Mouse (Mus musculus) CH12.LX (cell line): Measurements from ENCODE around the gene Prn. TPM values are rescaled to one million over a fixed set of nuclear protein-coding genes. Genes with fewer than 3 reads are reported as not detected.

ENCODE experiments used
- DNase-seq: peaks from one replicate; pipeline ENCODE4 v3.0.0-alpha.2; 2013; ENCODE audit errors: extremely low read depth
- H3K27ac ChIP-seq: 2 replicates; pipeline ENCODE4 v1.5.1; 2012; ENCODE audit warnings: low read depth, mild to moderate bottlenecking, control low read depth, moderate library complexity; ENCODE audit not compliant: insufficient read depth
- H3K27me3 ChIP-seq: replicated peaks from 2 replicates; pipeline ENCODE3; 2012; ENCODE audit warnings: inconsistent platforms
- H3K36me3 ChIP-seq, 2 experiments: replicated peaks in 1 of 2; 2 replicates each; pipeline versions ENCODE3 to v1.6.1; 2012; ENCODE audit warnings: inconsistent platforms in 1 of 2, low read length in 1 of 2, mild to moderate bottlenecking in 1 of 2, mixed read lengths in 1 of 2, moderate library complexity in 1 of 2; ENCODE audit not compliant: control insufficient read depth in 1 of 2, insufficient read depth in 1 of 2
- H3K4me1 ChIP-seq, 2 experiments: 2 replicates each; pipeline ENCODE4 v1.6.1; 2012; ENCODE audit warnings: inconsistent platforms in 1 of 2, moderate library complexity in 1 of 2; ENCODE audit not compliant: insufficient read depth in 2 of 2, control insufficient read depth in 1 of 2
- H3K4me2 ChIP-seq: 2 replicates; pipeline ENCODE4 v1.6.1; 2012; ENCODE audit warnings: low read depth, mild to moderate bottlenecking, control low read depth; ENCODE audit not compliant: poor library complexity, insufficient read depth, severe bottlenecking
- H3K4me3 ChIP-seq, 3 experiments: fragments of 150-350 bp in 1 of 3; sonication (generic) in 1 of 3; replicated peaks in 1 of 3; 2 replicates each; pipeline versions ENCODE3 to v1.5.1; 2011 to 2012; ENCODE audit warnings: low read depth in 2 of 3, low read length in 2 of 3, mild to moderate bottlenecking in 2 of 3, moderate library complexity in 2 of 3, control low read depth in 1 of 3, improper control_type of control experiment in 1 of 3, inconsistent platforms in 1 of 3, mixed read lengths in 1 of 3; ENCODE audit not compliant: poor library complexity in 1 of 3
- H3K79me2 ChIP-seq: replicated peaks from 2 replicates; pipeline ENCODE4 v1.6.1; 2012; ENCODE audit warnings: mild to moderate bottlenecking, moderate library complexity; ENCODE audit not compliant: control insufficient read depth, poor library complexity, insufficient read depth, severe bottlenecking; ENCODE audit errors: extremely low read depth
- H3K9ac ChIP-seq: 2 replicates; pipeline ENCODE4 v1.6.1; 2012; ENCODE audit warnings: low read depth, mild to moderate bottlenecking, control low read depth, moderate library complexity; ENCODE audit not compliant: insufficient read depth
- H3K9me3 ChIP-seq: replicated peaks from 2 replicates; pipeline ENCODE3; 2012; ENCODE audit warnings: low read length, inconsistent platforms, mixed read lengths
- BHLHE40 ChIP-seq: IDR thresholded peaks from 2 replicates; pipeline ENCODE4 v1.6.1; 2011; ENCODE audit warnings: mild to moderate bottlenecking, low read depth, low read length, improper control_type of control experiment
- CHD2 ChIP-seq: IDR thresholded peaks from 2 replicates; pipeline ENCODE4 v1.6.1; 2011; ENCODE audit warnings: low read length, improper control_type of control experiment
- CTCF ChIP-seq, 2 experiments: IDR thresholded peaks in 1 of 2; conservative IDR thresholded peaks in 1 of 2; 2 replicates each; pipeline ENCODE4 v1.5.1; 2011 to 2012; ENCODE audit warnings: low read depth in 2 of 2, low read length in 2 of 2, improper control_type of control experiment in 1 of 2, inconsistent platforms in 1 of 2, mild to moderate bottlenecking in 1 of 2, moderate library complexity in 1 of 2
- ETS1 ChIP-seq: conservative IDR thresholded peaks from 2 replicates; pipeline ENCODE4 v1.6.1; 2012; ENCODE audit warnings: low read depth, mild to moderate bottlenecking, inconsistent platforms, low read length, improper control_type of control experiment, moderate library complexity
- HCFC1 ChIP-seq: IDR thresholded peaks from 2 replicates; pipeline ENCODE4 v1.6.1; 2012; ENCODE audit warnings: low read depth, mild to moderate bottlenecking, inconsistent platforms, low read length, improper control_type of control experiment
- IRF4 ChIP-seq: IDR thresholded peaks from 2 replicates; pipeline ENCODE4 v1.6.1; 2014; ENCODE audit warnings: low read depth, mild to moderate bottlenecking, inconsistent platforms, low read length, improper control_type of control experiment
- KAT2A ChIP-seq: IDR thresholded peaks from 2 replicates; pipeline ENCODE4 v1.6.1; 2012; ENCODE audit warnings: low read length, improper control_type of control experiment, inconsistent platforms; ENCODE audit not compliant: insufficient replicate concordance
- MAFK ChIP-seq: IDR thresholded peaks from 2 replicates; pipeline ENCODE4 v1.6.1; 2011; ENCODE audit warnings: low read length, improper control_type of control experiment; ENCODE audit not compliant: insufficient replicate concordance
- MAX ChIP-seq: IDR thresholded peaks from 2 replicates; pipeline ENCODE4 v1.6.1; 2011; ENCODE audit warnings: low read length, improper control_type of control experiment
- MEF2A ChIP-seq: IDR thresholded peaks from 2 replicates; pipeline ENCODE4 v1.6.1; 2014; ENCODE audit warnings: low read depth, mild to moderate bottlenecking, inconsistent platforms, low read length, improper control_type of control experiment, borderline replicate concordance
- NRF1 ChIP-seq: IDR thresholded peaks from 2 replicates; pipeline ENCODE4 v1.6.1; 2014; ENCODE audit warnings: low read depth, mild to moderate bottlenecking, inconsistent platforms, low read length, improper control_type of control experiment, moderate library complexity
- PAX5 ChIP-seq: IDR thresholded peaks from 2 replicates; pipeline ENCODE4 v1.6.1; 2012; ENCODE audit warnings: low read length, inconsistent platforms, mixed read lengths
- POLR2A ChIP-seq: IDR thresholded peaks from 2 replicates; pipeline ENCODE4 v1.6.1; 2011; ENCODE audit warnings: low read depth, mild to moderate bottlenecking, improper control_type of control experiment, low read length
- POLR2AphosphoS2 ChIP-seq: IDR thresholded peaks from 2 replicates; pipeline ENCODE4 v1.6.1; 2011; ENCODE audit warnings: low read depth, low read length, improper control_type of control experiment
- RAD21 ChIP-seq: IDR thresholded peaks from 2 replicates; pipeline ENCODE4 v1.6.1; 2011; ENCODE audit warnings: low read depth, mild to moderate bottlenecking, low read length, improper control_type of control experiment, moderate library complexity
- RCOR1 ChIP-seq: conservative IDR thresholded peaks from 2 replicates; pipeline ENCODE4 v1.6.1; 2012; ENCODE audit warnings: low read depth, mild to moderate bottlenecking, inconsistent platforms, low read length, improper control_type of control experiment
- SIN3A ChIP-seq: IDR thresholded peaks from 2 replicates; pipeline ENCODE4 v1.6.1; 2012; ENCODE audit warnings: low read length, improper control_type of control experiment, inconsistent platforms
- SMC3 ChIP-seq: IDR thresholded peaks from 2 replicates; pipeline ENCODE4 v1.6.1; 2011; ENCODE audit warnings: low read depth, low read length, improper control_type of control experiment
- TBP ChIP-seq: conservative IDR thresholded peaks from 2 replicates; pipeline ENCODE4 v1.6.1; 2011; ENCODE audit warnings: low read depth, low read length, improper control_type of control experiment
- USF1 ChIP-seq: IDR thresholded peaks from 2 replicates; pipeline ENCODE4 v1.6.1; 2014; ENCODE audit warnings: low read depth, mild to moderate bottlenecking, inconsistent platforms, low read length, improper control_type of control experiment
- USF2 ChIP-seq: conservative IDR thresholded peaks from 2 replicates; pipeline ENCODE4 v1.6.1; 2011; ENCODE audit warnings: low read depth, low read length, improper control_type of control experiment
- ZKSCAN1 ChIP-seq: IDR thresholded peaks from 2 replicates; pipeline ENCODE4 v1.6.1; 2012; ENCODE audit warnings: low read depth, inconsistent platforms, low read length, improper control_type of control experiment, borderline replicate concordance
- ZMIZ1 ChIP-seq: IDR thresholded peaks from 2 replicates; pipeline ENCODE4 v1.6.1; 2012; ENCODE audit warnings: low read depth, mild to moderate bottlenecking, inconsistent platforms, low read length, improper control_type of control experiment
- dilution Hi-C: fragments of 300-500 bp; cut with MboI; formaldehyde crosslinking; loops from 2 replicates; pipeline ENCODE4 v1.14.3; 2020; ENCODE audit warnings: low sequenced_read_pairs; ENCODE audit not compliant: extremely low pct_unique_long_range_greater_than_20kb, extremely low pct_ligation_motif_present
- in situ Hi-C: fragments of 300-500 bp; cut with MboI; formaldehyde crosslinking; loops from 3 replicates; pipeline ENCODE4 v1.14.3; 2019; ENCODE audit warnings: low sequenced_read_pairs, low pct_ligation_motif_present, low pct_unique_long_range_greater_than_20kb, mixed read lengths
- polyA plus RNA-seq: library from polyadenylated mRNA; unstranded; fragments of >175 nt; gene quantifications from 2 replicates; pipeline ENCODE4 v1.2.1, GENCODE M21; 2012; ENCODE audit warnings: low read depth; ENCODE audit not compliant: insufficient read length
- total RNA-seq, 2 experiments: library from RNA; depleted of rRNA; stranded (reverse); fragments of 300-350 nt in 1 of 2; fragments of >200 nt in 1 of 2; gene quantifications; 2 replicates each; pipeline ENCODE4 v1.2.3; 2012 to 2014

Prn gene
- total and polyA plus RNA-seq, 3 experiments = not detected

GRCm38 (mm10) chr2:131905025-131905424, 4.7 kb upstream of the Prn start:
- no peak overlapping the region for H3K9ac ChIP-seq
- H3K79me2 ChIP-seq = no peaks in the 10 kb centered on the region
- H3K4me3 ChIP-seq = no peak overlapping the region
- in situ Hi-C loops (no loop called here), dilution Hi-C loops (no loop called here)
- TF ChIP-seq POLR2A (no peak), SIN3A (no peak), NRF1 (no peak), SMC3 (no peak), CHD2 (no peak), ZMIZ1 (no peak)
- H3K4me2 ChIP-seq = no peak overlapping the region
- no peak overlapping the region for H3K27ac ChIP-seq
- peaks cover 6% of the 10 kb centered on the region for H3K27me3 ChIP-seq
- no peaks in the 10 kb centered on the region for H3K9me3 ChIP-seq
- no peaks in the 10 kb centered on the region for H3K36me3 ChIP-seq
- H3K4me1 ChIP-seq = peaks cover 4 to 14% of the 10 kb centered on the region in 2 experiments
- no peak for DNase-seq

GRCm38 (mm10) chr2:131905776-131906175, 4.0 kb upstream of the Prn start:
- Histone ChIP-seq H3K27ac (no peak overlapping the region), H3K79me2 (no peaks in the 10 kb centered on the region), H3K4me2 (peak overlapping the region; percentile 40; the same call in 1 of the 2 replicates), H3K4me1 (peaks cover 4 to 21% of the 10 kb centered on the region in 2 experiments), H3K9me3 (no peaks in the 10 kb centered on the region), H3K36me3 (no peaks in the 10 kb centered on the region), H3K4me3 (no peak overlapping the region), H3K27me3 (peaks cover 6% of the 10 kb centered on the region), H3K9ac (no peak overlapping the region)
- dilution Hi-C loops = no loop called here
- no peak for DNase-seq
- TF ChIP-seq RAD21 (no peak), HCFC1 (no peak), ETS1 (no peak), USF1 (no peak), ZKSCAN1 (no peak), MEF2A (no peak), CTCF (conservative IDR thresholded peaks at IDR 0.05 in 1 of 2, IDR thresholded peaks at IDR 0.05 in 1 of 2; ENCODE audit: low read depth in 2 of 2, low read length in 2 of 2) (no peak), IRF4 (no peak), BHLHE40 (no peak), POLR2AphosphoS2 (no peak), RCOR1 (no peak), USF2 (no peak), KAT2A (no peak), TBP (no peak), PAX5 (no peak), NRF1 (no peak), MAFK (no peak), MAX (no peak)
- in situ Hi-C loops = no loop called here
